Mouse (Mus musculus) G1E (cell line): ENCODE measurements around the gene Ing1.

Experiments used
- CTCF ChIP-seq: IDR thresholded peaks from 2 replicates; pipeline ENCODE4 v1.5.1; 2012; ENCODE audit warnings: low read depth, low read length, inconsistent platforms, mixed read lengths
- GATA1 ChIP-seq: IDR thresholded peaks from 2 replicates; pipeline ENCODE4 v1.6.1; 2012; ENCODE audit warnings: borderline replicate concordance, low read length, inconsistent platforms, mixed read lengths
- TAL1 ChIP-seq: conservative IDR thresholded peaks from 2 replicates; pipeline ENCODE4 v1.6.1; 2012; ENCODE audit warnings: low read depth, low read length, inconsistent platforms, mixed read lengths

DNA sequence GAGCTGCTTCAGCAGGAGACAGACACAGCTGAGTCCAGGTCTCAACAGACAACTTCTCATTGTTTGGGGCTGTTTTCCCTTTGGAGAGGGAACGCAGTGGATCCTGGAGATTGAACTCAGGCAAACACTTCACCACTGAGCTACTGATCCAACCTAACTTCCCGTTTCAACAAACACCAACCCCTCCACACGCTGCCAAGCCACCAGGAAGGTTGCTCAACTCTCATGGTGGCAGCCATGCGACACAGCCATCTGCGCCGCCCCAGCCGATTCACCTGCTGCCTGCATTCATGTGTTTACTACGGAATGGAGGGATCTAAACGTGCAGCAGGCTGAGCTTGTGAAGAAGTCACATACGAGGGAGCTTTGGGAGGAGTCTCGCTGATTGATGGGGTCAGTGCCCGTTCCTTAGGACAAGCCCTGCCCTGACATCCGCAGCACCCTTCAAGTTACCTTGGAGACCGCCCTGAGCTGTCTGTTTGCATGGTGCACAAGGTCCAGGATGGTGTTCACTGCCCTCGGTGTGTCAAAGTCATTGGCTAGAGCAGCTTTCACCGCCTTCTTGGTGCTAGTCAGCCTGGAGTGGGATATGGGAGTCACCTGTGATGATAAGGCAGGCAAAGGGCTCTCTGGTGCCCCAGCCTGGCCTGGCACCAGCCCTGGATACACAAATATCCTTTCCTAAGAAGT is 37.9 kb upstream of the Ing1 start:
- TF ChIP-seq CTCF = no peak
- TF ChIP-seq TAL1 = no peak
- TF ChIP-seq GATA1 = no peak
